Mouse (Mus musculus): ENCODE data around the gene Trove2. TPM values are rescaled to one million over a fixed set of nuclear protein-coding genes. Genes with fewer than 3 reads are reported as not detected.

The Trove2 gene
- polyA plus RNA-seq (2015; fragmentation: Nextera tagmentation; extraction: Ambion mirVana): 27.4 and 31.8 TPM in 2 replicates

GRCm38 (mm10) chr1:143776446-143777411 lies at the start of gene Trove2, which contains the start of gene Uchl5:
Trove2 (minus strand) TSS chr1:143777068.
Uchl5 (plus strand) TSS chr1:143777272.
- Histone ChIP-seq H3K4me3 (ENCODE audit: low read length) (peak within 1 kb of the TSS; percentile 92), H3K4me1 (ENCODE audit: control insufficient read depth, insufficient read depth, low read depth, low read length) (peaks cover 23% of the 10 kb centered on the region), H3K9ac (ENCODE audit: low read depth, low read length) (peak within 1 kb of the TSS; percentile 94), H3K9me3 (ENCODE audit: control insufficient read depth, low read length) (no peaks in the 10 kb centered on the region), H3K27me3 (replicated peaks; ENCODE audit: control insufficient read depth, insufficient read depth, low read length) (no peaks in the 10 kb centered on the region), H3K27ac (ENCODE audit: low read depth, low read length) (peak within 1 kb of the TSS; percentile 90), H3K4me2 (ENCODE audit: low read length) (peak within 1 kb of the TSS; percentile 80), H3K36me3 (ENCODE audit: control insufficient read depth, insufficient read depth, low read length) (no peaks in the 10 kb centered on the region)
- WGBS: under 1% methylated on average over 72 of the region's 84 CpGs
- peak; percentile 98 for ATAC-seq

- Histone ChIP-seq H3K4me2 (ENCODE audit: low read length) (no peak overlapping the region), H3K9ac (ENCODE audit: low read depth, low read length) (no peak overlapping the region), H3K27ac (ENCODE audit: low read depth, low read length) (no peak overlapping the region), H3K36me3 (ENCODE audit: control insufficient read depth, insufficient read depth, low read length) (no peaks in the 10 kb centered on the region), H3K27me3 (replicated peaks; ENCODE audit: control insufficient read depth, insufficient read depth, low read length) (no peaks in the 10 kb centered on the region), H3K4me1 (ENCODE audit: control insufficient read depth, insufficient read depth, low read depth, low read length) (no peaks in the 10 kb centered on the region), H3K4me3 (ENCODE audit: low read length) (no peak overlapping the region), H3K9me3 (ENCODE audit: control insufficient read depth, low read length) (no peaks in the 10 kb centered on the region)
- WGBS: 89% methylated on average over 3 of the region's 3 CpGs
- ATAC-seq: no peak
These were observed 45.8 kb upstream of the Trove2 start for GRCm38 (mm10) chr1:143822677-143823076.

- ATAC-seq: peak; percentile 90
- peak overlapping the region; percentile 21; the same call in 1 of the 2 replicates for H3K27ac ChIP-seq (ENCODE audit: low read depth, low read length)
- 28% methylated on average over 2 of the region's 2 CpGs for WGBS
These were observed 43.4 kb upstream of the Trove2 start for GRCm38 (mm10) chr1:143820096-143820877.

GRCm38 (mm10) chr1:143813676-143814360 lies 37.0 kb upstream of the Trove2 start:
- 42% methylated on average over 7 of the region's 7 CpGs for WGBS
- no peaks in the 10 kb centered on the region for H3K4me1 ChIP-seq (ENCODE audit: control insufficient read depth, insufficient read depth, low read depth, low read length)
- H3K27me3 ChIP-seq (replicated peaks; ENCODE audit: control insufficient read depth, insufficient read depth, low read length): no peaks in the 10 kb centered on the region
- H3K36me3 ChIP-seq (ENCODE audit: control insufficient read depth, insufficient read depth, low read length): no peaks in the 10 kb centered on the region
- no peak overlapping the region for H3K9ac ChIP-seq (ENCODE audit: low read depth, low read length)
- ATAC-seq: peak; percentile 87
- H3K4me3 ChIP-seq (ENCODE audit: low read length): no peak overlapping the region
- no peak overlapping the region for H3K27ac ChIP-seq (ENCODE audit: low read depth, low read length)
- no peaks in the 10 kb centered on the region for H3K9me3 ChIP-seq (ENCODE audit: control insufficient read depth, low read length)
- H3K4me2 ChIP-seq (ENCODE audit: low read length): no peak overlapping the region

More at GRCm38 (mm10) chr1:143820096-143820877, 43.4 kb upstream of the Trove2 start:
- Histone ChIP-seq H3K9me3 (ENCODE audit: control insufficient read depth, low read length) (no peaks in the 10 kb centered on the region), H3K4me2 (ENCODE audit: low read length) (no peak overlapping the region), H3K9ac (ENCODE audit: low read depth, low read length) (no peak overlapping the region), H3K4me3 (ENCODE audit: low read length) (no peak overlapping the region), H3K4me1 (ENCODE audit: control insufficient read depth, insufficient read depth, low read depth, low read length) (no peaks in the 10 kb centered on the region), H3K27me3 (replicated peaks; ENCODE audit: control insufficient read depth, insufficient read depth, low read length) (no peaks in the 10 kb centered on the region), H3K36me3 (ENCODE audit: control insufficient read depth, insufficient read depth, low read length) (no peaks in the 10 kb centered on the region)

GRCm38 (mm10) chr1:143809062-143809461 lies 32.2 kb upstream of the Trove2 start:
- ATAC-seq: no peak
- Histone ChIP-seq H3K4me1 (ENCODE audit: control insufficient read depth, insufficient read depth, low read depth, low read length) (no peaks in the 10 kb centered on the region), H3K4me2 (ENCODE audit: low read length) (no peak overlapping the region), H3K36me3 (ENCODE audit: control insufficient read depth, insufficient read depth, low read length) (peaks cover 5% of the 10 kb centered on the region; the same call in 1 of the 2 replicates), H3K27ac (ENCODE audit: low read depth, low read length) (no peak overlapping the region), H3K4me3 (ENCODE audit: low read length) (no peak overlapping the region), H3K9ac (ENCODE audit: low read depth, low read length) (no peak overlapping the region), H3K9me3 (ENCODE audit: control insufficient read depth, low read length) (peaks cover 3% of the 10 kb centered on the region; the same call in 1 of the 2 replicates), H3K27me3 (replicated peaks; ENCODE audit: control insufficient read depth, insufficient read depth, low read length) (no peaks in the 10 kb centered on the region)
- WGBS: 80% methylated on average over 6 of the region's 6 CpGs

GRCm38 (mm10) chr1:143803537-143803936 lies 26.7 kb upstream of the Trove2 start:
- Histone ChIP-seq H3K36me3 (ENCODE audit: control insufficient read depth, insufficient read depth, low read length) (peaks cover 5% of the 10 kb centered on the region; the same call in 1 of the 2 replicates), H3K4me1 (ENCODE audit: control insufficient read depth, insufficient read depth, low read depth, low read length) (no peaks in the 10 kb centered on the region), H3K9ac (ENCODE audit: low read depth, low read length) (no peak overlapping the region), H3K27me3 (replicated peaks; ENCODE audit: control insufficient read depth, insufficient read depth, low read length) (no peaks in the 10 kb centered on the region), H3K4me3 (ENCODE audit: low read length) (no peak overlapping the region), H3K9me3 (ENCODE audit: control insufficient read depth, low read length) (peaks cover 3% of the 10 kb centered on the region; the same call in 1 of the 2 replicates), H3K4me2 (ENCODE audit: low read length) (no peak overlapping the region), H3K27ac (ENCODE audit: low read depth, low read length) (no peak overlapping the region)
- WGBS: 33% methylated on average over 4 of the region's 4 CpGs
- ATAC-seq: peak; percentile 90

GRCm38 (mm10) chr1:143788584-143789227 lies 11.8 kb upstream of the Trove2 start:
- Histone ChIP-seq H3K9ac (ENCODE audit: low read depth, low read length) (no peak overlapping the region), H3K9me3 (ENCODE audit: control insufficient read depth, low read length) (no peaks in the 10 kb centered on the region), H3K4me2 (ENCODE audit: low read length) (no peak overlapping the region), H3K4me3 (ENCODE audit: low read length) (no peak overlapping the region), H3K36me3 (ENCODE audit: control insufficient read depth, insufficient read depth, low read length) (no peaks in the 10 kb centered on the region), H3K27me3 (replicated peaks; ENCODE audit: control insufficient read depth, insufficient read depth, low read length) (no peaks in the 10 kb centered on the region), H3K4me1 (ENCODE audit: control insufficient read depth, insufficient read depth, low read depth, low read length) (no peaks in the 10 kb centered on the region), H3K27ac (ENCODE audit: low read depth, low read length) (no peak overlapping the region)
- WGBS: 76% methylated on average over 2 of the region's 2 CpGs
- no peak for ATAC-seq

GRCm38 (mm10) chr1:143777558-143778218 lies 820 bp upstream of the Trove2 start:
- no peaks in the 10 kb centered on the region for H3K27me3 ChIP-seq (replicated peaks; ENCODE audit: control insufficient read depth, insufficient read depth, low read length)
- no peaks in the 10 kb centered on the region for H3K36me3 ChIP-seq (ENCODE audit: control insufficient read depth, insufficient read depth, low read length)
- peak overlapping the region; percentile 92 for H3K4me3 ChIP-seq (ENCODE audit: low read length)
- peak overlapping the region; percentile 90 for H3K27ac ChIP-seq (ENCODE audit: low read depth, low read length)
- peak; percentile 64 for ATAC-seq
- H3K4me1 ChIP-seq (ENCODE audit: control insufficient read depth, insufficient read depth, low read depth, low read length): peaks cover 23% of the 10 kb centered on the region
- H3K9ac ChIP-seq (ENCODE audit: low read depth, low read length): peak overlapping the region; percentile 93
- under 1% methylated on average over 38 of the region's 39 CpGs for WGBS
- peak overlapping the region; percentile 80 for H3K4me2 ChIP-seq (ENCODE audit: low read length)
- H3K9me3 ChIP-seq (ENCODE audit: control insufficient read depth, low read length): no peaks in the 10 kb centered on the region

Data from hindbrain, embryonic 16.5 days (tissue).